Mouse (Mus musculus): ENCODE measurements around the gene Abca12.

DNA sequence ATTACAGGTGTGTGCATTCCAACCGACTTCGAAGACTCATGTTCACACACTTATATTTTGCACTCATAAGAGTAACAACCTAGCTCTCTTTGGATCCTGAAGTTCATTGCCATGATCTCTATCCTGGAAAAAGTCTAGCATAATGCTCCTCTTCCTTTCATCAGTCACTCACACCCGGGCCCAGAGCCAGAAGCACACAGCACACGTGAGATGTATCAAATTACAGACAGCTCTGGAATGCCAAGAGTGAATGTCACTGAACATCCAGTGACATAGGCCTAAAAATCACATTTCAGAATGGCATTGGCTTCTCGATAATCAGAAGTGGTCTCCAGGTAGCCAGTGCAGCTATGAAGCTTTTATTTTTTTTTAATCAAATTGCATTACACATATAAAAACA lies 137.8 kb downstream of the Abca12 start:
- TF ChIP-seq POLR2A (IDR thresholded peaks at IDR 0.05; ENCODE audit: low read depth, low read length) (no peak), CTCF (IDR thresholded peaks at IDR 0.05; ENCODE audit: borderline replicate concordance, insufficient read depth, low read length) (no peak)
